Mouse (Mus musculus) G1E (cell line): ENCODE results near the gene Gstm5. TPM values are rescaled to one million over a fixed set of nuclear protein-coding genes. Genes with fewer than 3 reads are reported as not detected.
A peak's percentile ranks its signal among the peaks of the same experiment; 100 is the strongest.

Source experiments
- ATAC-seq: 2 replicates; pipeline ENCODE4 v1.8.0; 2016; ENCODE audit warnings: mild to moderate bottlenecking; ENCODE audit not compliant: insufficient number of reproducible peaks, poor library complexity, low FRiP score, severe bottlenecking; ENCODE audit errors: extremely low read depth
- DNase-seq: peaks from one replicate; pipeline ENCODE4 v3.0.0; 2012; ENCODE audit warnings: low spot score
- H3K27me3 ChIP-seq: 2 replicates; pipeline ENCODE4 v1.6.1; 2012; ENCODE audit warnings: mild to moderate bottlenecking, low read length, inconsistent platforms; ENCODE audit not compliant: insufficient read depth
- H3K36me3 ChIP-seq: replicated peaks from 2 replicates; pipeline ENCODE3; 2012; ENCODE audit warnings: mild to moderate bottlenecking, inconsistent platforms
- H3K4me1 ChIP-seq: 2 replicates; pipeline ENCODE4 v1.6.1; 2012; ENCODE audit warnings: low read depth, low read length, inconsistent platforms, mixed read lengths; ENCODE audit not compliant: insufficient read depth
- H3K4me3 ChIP-seq: 2 replicates; pipeline ENCODE4 v1.5.1; 2012; ENCODE audit warnings: low read depth, mild to moderate bottlenecking, inconsistent platforms, low read length, moderate library complexity, mixed read lengths
- H3K9me3 ChIP-seq: replicated peaks from 2 replicates; pipeline ENCODE4 v1.6.1; 2012; ENCODE audit warnings: inconsistent platforms
- CTCF ChIP-seq: IDR thresholded peaks from 2 replicates; pipeline ENCODE4 v1.5.1; 2012; ENCODE audit warnings: low read depth, low read length, inconsistent platforms, mixed read lengths
- GATA1 ChIP-seq: IDR thresholded peaks from 2 replicates; pipeline ENCODE4 v1.6.1; 2012; ENCODE audit warnings: borderline replicate concordance, low read length, inconsistent platforms, mixed read lengths
- GATA2 ChIP-seq: IDR thresholded peaks from 2 replicates; pipeline ENCODE4 v1.6.1; 2012; ENCODE audit warnings: low read depth, low read length, inconsistent platforms, borderline replicate concordance
- POLR2AphosphoS5 ChIP-seq: IDR thresholded peaks from 2 replicates; pipeline ENCODE4 v1.6.1; 2012; ENCODE audit warnings: low read depth, low read length, inconsistent platforms; ENCODE audit not compliant: insufficient replicate concordance
- TAL1 ChIP-seq: conservative IDR thresholded peaks from 2 replicates; pipeline ENCODE4 v1.6.1; 2012; ENCODE audit warnings: low read depth, low read length, inconsistent platforms, mixed read lengths
- polyA plus RNA-seq: library from polyadenylated mRNA; stranded (reverse); fragments of >175 nt; gene quantifications from 2 replicates; pipeline ENCODE4 v1.2.3, GENCODE M21; 2012
- total RNA-seq, 2 experiments: library from RNA; stranded (forward) in 1 of 2; stranded (reverse) in 1 of 2; fragments of 200-1000 nt in 1 of 2; fragments of >200 nt in 1 of 2; fragmentation: Nextera tagmentation in 1 of 2; gene quantifications; 2 replicates each; pipeline ENCODE4 v1.2.3; 2014 to 2017

Gstm5 gene
- total and polyA plus RNA-seq, 3 experiments, result not detected

GRCm38 (mm10) chr3:107862471-107862870 is 33.1 kb upstream of the Gstm5 start:
- DNase-seq, result no peak
- H3K36me3 ChIP-seq, result no peaks in the 10 kb centered on the region
- no peaks in the 10 kb centered on the region for H3K9me3 ChIP-seq
- peaks cover 5% of the 10 kb centered on the region for H3K4me1 ChIP-seq
- TF ChIP-seq POLR2AphosphoS5 (no peak), GATA2 (no peak), CTCF (no peak), GATA1 (no peak), TAL1 (no peak)
- ATAC-seq, result no peak
- H3K27me3 ChIP-seq, result peaks cover 14% of the 10 kb centered on the region
- H3K4me3 ChIP-seq, result no peak overlapping the region

- Histone ChIP-seq H3K36me3 (no peaks in the 10 kb centered on the region), H3K9me3 (no peaks in the 10 kb centered on the region), H3K4me1 (peaks cover 5% of the 10 kb centered on the region), H3K4me3 (no peak overlapping the region), H3K27me3 (peaks cover 11% of the 10 kb centered on the region)
- DNase-seq (no peak), ATAC-seq (no peak)
- TF ChIP-seq CTCF (no peak), GATA2 (no peak), POLR2AphosphoS5 (no peak), GATA1 (no peak), TAL1 (no peak)
Measured at GRCm38 (mm10) chr3:107863471-107863870, 32.1 kb upstream of the Gstm5 start.

GRCm38 (mm10) chr3:107863898-107864603 is 31.6 kb upstream of the Gstm5 start:
- Histone ChIP-seq H3K9me3 (no peaks in the 10 kb centered on the region), H3K4me3 (no peak overlapping the region), H3K27me3 (peaks cover 11% of the 10 kb centered on the region), H3K4me1 (peaks cover 5% of the 10 kb centered on the region), H3K36me3 (no peaks in the 10 kb centered on the region)
- DNase-seq (peak; percentile 63), ATAC-seq (peak; percentile 42; the same call in 1 of the 2 replicates)
- TF ChIP-seq TAL1 (no peak), CTCF (peak; percentile 77)

GRCm38 (mm10) chr3:107865364-107866091 is 30.1 kb upstream of the Gstm5 start:
- ATAC-seq, result no peak

GRCm38 (mm10) chr3:107867086-107867485 is 28.5 kb upstream of the Gstm5 start:
- Histone ChIP-seq H3K27me3 (peaks cover 11% of the 10 kb centered on the region), H3K4me3 (no peak overlapping the region), H3K4me1 (peaks cover 5% of the 10 kb centered on the region), H3K36me3 (no peaks in the 10 kb centered on the region), H3K9me3 (no peaks in the 10 kb centered on the region)
- peak; percentile 75 for DNase-seq
- peak; percentile 64 for ATAC-seq
- no peak for TF ChIP-seq POLR2AphosphoS5
- TF ChIP-seq GATA1, result no peak
- peak; percentile 91 for TF ChIP-seq CTCF
- TF ChIP-seq GATA2, result no peak

More at GRCm38 (mm10) chr3:107865364-107866091, 30.1 kb upstream of the Gstm5 start:
- peaks cover 11% of the 10 kb centered on the region for H3K27me3 ChIP-seq
- no peak overlapping the region for H3K4me3 ChIP-seq
- TF ChIP-seq TAL1 (no peak), POLR2AphosphoS5 (no peak), CTCF (no peak), GATA1 (no peak), GATA2 (no peak)
- H3K4me1 ChIP-seq, result peaks cover 5% of the 10 kb centered on the region
- DNase-seq, result no peak
- no peaks in the 10 kb centered on the region for H3K9me3 ChIP-seq
- H3K36me3 ChIP-seq, result no peaks in the 10 kb centered on the region

- no peak for TF ChIP-seq CTCF
- TF ChIP-seq TAL1, result no peak
- no peak for TF ChIP-seq GATA2
- no peak for TF ChIP-seq GATA1
- no peak for TF ChIP-seq POLR2AphosphoS5
- ATAC-seq (no peak), DNase-seq (no peak)
- Histone ChIP-seq H3K4me1 (peaks cover 5% of the 10 kb centered on the region), H3K36me3 (no peaks in the 10 kb centered on the region), H3K9me3 (no peaks in the 10 kb centered on the region), H3K27me3 (peaks cover 6% of the 10 kb centered on the region; the same call in 1 of the 2 replicates), H3K4me3 (no peak overlapping the region)
Measured at GRCm38 (mm10) chr3:107868452-107868851, 27.2 kb upstream of the Gstm5 start.

- H3K27me3 ChIP-seq, result peaks cover 6% of the 10 kb centered on the region; the same call in 1 of the 2 replicates
- TF ChIP-seq GATA1 (no peak), GATA2 (no peak), CTCF (no peak), TAL1 (no peak), POLR2AphosphoS5 (no peak)
- DNase-seq (no peak), ATAC-seq (no peak)
- H3K36me3 ChIP-seq, result no peaks in the 10 kb centered on the region
- H3K4me1 ChIP-seq, result peaks cover 5% of the 10 kb centered on the region
- no peak overlapping the region for H3K4me3 ChIP-seq
- H3K9me3 ChIP-seq, result no peaks in the 10 kb centered on the region
Measured at GRCm38 (mm10) chr3:107869097-107869496, 26.5 kb upstream of the Gstm5 start.
